Mouse (Mus musculus) brain, embryonic 14.5 days (tissue): ENCODE results near the gene Klf4. TPM values are rescaled to one million over a fixed set of nuclear protein-coding genes. Genes with fewer than 3 reads are reported as not detected.
A peak's percentile ranks its signal among the peaks of the same experiment; 100 is the strongest.

Experiments
- DNase-seq: peaks from one replicate; pipeline ENCODE4 v3.0.0-alpha.2; 2011; ENCODE audit warnings: low read depth
- CTCF ChIP-seq: fragments of 200-500 bp; IDR thresholded peaks from 2 replicates; pipeline ENCODE4 v1.5.1; 2012; ENCODE audit warnings: inconsistent platforms, mild to moderate bottlenecking, moderate library complexity, borderline replicate concordance; ENCODE audit not compliant: insufficient read depth, insufficient read length; ENCODE audit errors: extremely low read depth
- POLR2A ChIP-seq: fragments of 200-500 bp; IDR thresholded peaks from 2 replicates; pipeline ENCODE4 v1.6.1; 2012; ENCODE audit warnings: mild to moderate bottlenecking, inconsistent platforms, borderline replicate concordance; ENCODE audit not compliant: poor library complexity, insufficient read depth, insufficient read length, severe bottlenecking; ENCODE audit errors: extremely low read depth
- polyA plus RNA-seq: library from polyadenylated mRNA; depleted of rRNA; stranded (reverse); fragments of >200 nt; gene quantifications from 2 replicates; pipeline ENCODE4 v1.2.3, GENCODE M21; 2012

Gene Klf4
- polyA plus RNA-seq, 1 experiment = 7.5 TPM

GRCm38 (mm10) chr4:55523921-55524320, 8.3 kb downstream of the Klf4 start:
- DNase-seq = no peak
- TF ChIP-seq POLR2A (no peak), CTCF (no peak)

GRCm38 (mm10) chr4:55517438-55517837, 14.8 kb downstream of the Klf4 start:
- DNase-seq = no peak
- no peak for TF ChIP-seq CTCF
- no peak for TF ChIP-seq POLR2A

- TF ChIP-seq POLR2A = no peak
- no peak for TF ChIP-seq CTCF
- no peak for DNase-seq
These were observed 16.2 kb downstream of the Klf4 start for GRCm38 (mm10) chr4:55516048-55516447.

- peak; percentile 82 for TF ChIP-seq CTCF
- peak; percentile 62; the same call in 1 of the 2 replicates for TF ChIP-seq POLR2A
- DNase-seq = peak; percentile 90
These were observed 17.5 kb downstream of the Klf4 start for GRCm38 (mm10) chr4:55514733-55515176.

GRCm38 (mm10) chr4:55513615-55514279, 18.5 kb downstream of the Klf4 start:
- DNase-seq = no peak
- TF ChIP-seq CTCF (no peak), POLR2A (no peak)

- no peak for DNase-seq
- no peak for TF ChIP-seq CTCF
- no peak for TF ChIP-seq POLR2A
These were observed 20.9 kb downstream of the Klf4 start for GRCm38 (mm10) chr4:55511389-55511788.

GRCm38 (mm10) chr4:55508712-55509111, 23.6 kb downstream of the Klf4 start:
- TF ChIP-seq CTCF = no peak
- TF ChIP-seq POLR2A = no peak
- DNase-seq = no peak

GRCm38 (mm10) chr4:55498621-55499020, 33.6 kb downstream of the Klf4 start:
- no peak for TF ChIP-seq POLR2A
- TF ChIP-seq CTCF = no peak
- DNase-seq = no peak

GRCm38 (mm10) chr4:55496416-55496815, 35.9 kb downstream of the Klf4 start:
- DNase-seq = no peak
- no peak for TF ChIP-seq CTCF
- TF ChIP-seq POLR2A = no peak

- no peak for TF ChIP-seq POLR2A
- TF ChIP-seq CTCF = no peak
- DNase-seq = no peak
These were observed 39.0 kb downstream of the Klf4 start for GRCm38 (mm10) chr4:55493261-55493660.

GRCm38 (mm10) chr4:55489328-55489727, 42.9 kb downstream of the Klf4 start:
- TF ChIP-seq CTCF = no peak
- DNase-seq = no peak

GRCm38 (mm10) chr4:55488604-55489003, 43.7 kb downstream of the Klf4 start:
- no peak for DNase-seq
- TF ChIP-seq CTCF (no peak), POLR2A (no peak)
